Mouse (Mus musculus) cerebellum, postnatal 10 days (tissue): ENCODE results near the gene Dnaaf1.

ENCODE experiments used
- DNase-seq, 2 experiments: peaks; one replicate each; pipeline ENCODE4 v3.0.0; 2021; ENCODE audit warnings: mixed read lengths in 2 of 2

Dnaaf1 gene

GRCm38 (mm10) chr8:119624916-119625315 is 49.9 kb downstream of the Dnaaf1 start:
- no peak for DNase-seq

GRCm38 (mm10) chr8:119625788-119626187 is 50.8 kb downstream of the Dnaaf1 start:
- no peak for DNase-seq

GRCm38 (mm10) chr8:119627199-119627598 is 52.2 kb downstream of the Dnaaf1 start:
- no peak for DNase-seq

GRCm38 (mm10) chr8:119627613-119628359 is 52.8 kb downstream of the Dnaaf1 start:
- DNase-seq: no peak

- no peak for DNase-seq
Measured at GRCm38 (mm10) chr8:119630841-119631240, 55.8 kb downstream of the Dnaaf1 start.

- DNase-seq: no peak
Measured at GRCm38 (mm10) chr8:119632246-119632645, 57.2 kb downstream of the Dnaaf1 start.

- no peak for DNase-seq
Measured at GRCm38 (mm10) chr8:119632909-119633308, 57.9 kb downstream of the Dnaaf1 start.

- DNase-seq: no peak
Measured at GRCm38 (mm10) chr8:119634616-119635336, 59.7 kb downstream of the Dnaaf1 start.

GRCm38 (mm10) chr8:119635378-119635777 is 60.3 kb downstream of the Dnaaf1 start, which contains the start of gene Kcng4:
Gene Kcng4, minus strand, starts transcription at chr8:119635680.
- DNase-seq: peak; percentile 50 to 72

GRCm38 (mm10) chr8:119635958-119636357 is 60.9 kb downstream of the Dnaaf1 start:
- DNase-seq: no peak

- no peak for DNase-seq
Measured at GRCm38 (mm10) chr8:119636766-119637165, 61.7 kb downstream of the Dnaaf1 start.

- DNase-seq: no peak
Measured at GRCm38 (mm10) chr8:119637381-119637780, 62.3 kb downstream of the Dnaaf1 start.

GRCm38 (mm10) chr8:119638261-119638660 is 63.2 kb downstream of the Dnaaf1 start:
- peak; percentile 70 to 77 for DNase-seq

GRCm38 (mm10) chr8:119639798-119640197 is 64.8 kb downstream of the Dnaaf1 start:
- DNase-seq: no peak

- no peak for DNase-seq
Measured at GRCm38 (mm10) chr8:119641058-119641457, 66.0 kb downstream of the Dnaaf1 start.

GRCm38 (mm10) chr8:119642960-119643359 is 67.9 kb downstream of the Dnaaf1 start:
- peak in 1 of 2 experiments; percentile 32 for DNase-seq

GRCm38 (mm10) chr8:119644429-119644960 is 69.5 kb downstream of the Dnaaf1 start:
- no peak for DNase-seq

GRCm38 (mm10) chr8:119644981-119645597 is 70.1 kb downstream of the Dnaaf1 start:
- no peak for DNase-seq

- DNase-seq: no peak
Measured at GRCm38 (mm10) chr8:119646197-119646596, 71.2 kb downstream of the Dnaaf1 start.

GRCm38 (mm10) chr8:119646846-119647245 is 71.8 kb downstream of the Dnaaf1 start:
- DNase-seq: no peak
